Mouse (Mus musculus) 416B (cell line): ENCODE data around the gene Kcnj9.

Experiments used
- DNase-seq: peaks from one replicate; pipeline ENCODE4 v3.0.0; 2011; ENCODE audit warnings: low read depth

Gene Kcnj9

GRCm38 (mm10) chr1:172333512-172333911 is 4.4 kb upstream of the Kcnj9 start:
- no peak for DNase-seq

- DNase-seq: no peak
Observed at GRCm38 (mm10) chr1:172332925-172333324, 3.8 kb upstream of the Kcnj9 start.

- no peak for DNase-seq
Observed at GRCm38 (mm10) chr1:172331422-172331947, 2.4 kb upstream of the Kcnj9 start.

GRCm38 (mm10) chr1:172329616-172330015 is 498 bp upstream of the Kcnj9 start:
- no peak for DNase-seq

GRCm38 (mm10) chr1:172328461-172328860 is 657 bp downstream of the Kcnj9 start:
- DNase-seq: no peak

GRCm38 (mm10) chr1:172328041-172328440 is 1.1 kb downstream of the Kcnj9 start:
- no peak for DNase-seq

GRCm38 (mm10) chr1:172327206-172328001 is 1.7 kb downstream of the Kcnj9 start:
- DNase-seq: no peak

- DNase-seq: no peak
Observed at GRCm38 (mm10) chr1:172326684-172327083, 2.4 kb downstream of the Kcnj9 start.

GRCm38 (mm10) chr1:172325680-172326535 is 3.2 kb downstream of the Kcnj9 start:
- no peak for DNase-seq

- DNase-seq: peak; percentile 80
Observed at GRCm38 (mm10) chr1:172324725-172325124, 4.4 kb downstream of the Kcnj9 start.

GRCm38 (mm10) chr1:172323801-172324359 is 5.2 kb downstream of the Kcnj9 start:
- DNase-seq: no peak

GRCm38 (mm10) chr1:172323298-172323697 is 5.8 kb downstream of the Kcnj9 start:
- no peak for DNase-seq

GRCm38 (mm10) chr1:172322725-172323124 is 6.4 kb downstream of the Kcnj9 start:
- DNase-seq: no peak

GRCm38 (mm10) chr1:172319921-172320411 is 9.2 kb downstream of the Kcnj9 start:
- DNase-seq: no peak

- DNase-seq: no peak
Observed at GRCm38 (mm10) chr1:172319346-172319745, 9.8 kb downstream of the Kcnj9 start.

GRCm38 (mm10) chr1:172318424-172319035 is 10.6 kb downstream of the Kcnj9 start:
- DNase-seq: no peak

- no peak for DNase-seq
Observed at GRCm38 (mm10) chr1:172317946-172318345, 11.2 kb downstream of the Kcnj9 start.

- DNase-seq: no peak
Observed at GRCm38 (mm10) chr1:172317431-172317830, 11.7 kb downstream of the Kcnj9 start.

GRCm38 (mm10) chr1:172314911-172315310 is 14.2 kb downstream of the Kcnj9 start:
- DNase-seq: no peak

GRCm38 (mm10) chr1:172313613-172314411 is 15.3 kb downstream of the Kcnj9 start:
- peak; percentile 31 for DNase-seq
